In genomic region chr3:96883690-96884089, GRCm38 (mm10) we compare ENCODE assay signal across 23 mouse cellular contexts. TPM values are rescaled to one million over a fixed set of nuclear protein-coding genes. Genes with fewer than 3 reads are reported as not detected.
"Had no signal": no experiment of that assay in that cellular context is flagged by ENCODE, and none has a peak within 500 bp of the region (broad histone marks: within the 10 kb centered on the region; RNA-seq: fewer than 3 reads in every experiment).

No protein-coding gene starts in this region.

- ATAC-seq: intestine, embryonic 16.5 days; midbrain, embryonic 16.5 days had no signal

- H3K9ac ChIP-seq: limb, embryonic 12.5 days; liver, embryonic 14.5 days; lung, embryonic 14.5 days; stomach, embryonic 15.5 days had no signal

- DNase-seq: kidney, adult 8-10 months; kidney, postnatal 36 days; liver; lung, embryonic 14.5 days; lung, postnatal 10 days; lung, postnatal 4 days; right cerebral cortex, adult 18-20 months; right cerebral cortex, postnatal 25 days; thymus, postnatal 36 days had no signal

- H3K4me2 ChIP-seq: limb, embryonic 12.5 days; lung, embryonic 14.5 days; midbrain, embryonic 11.5 days; stomach, embryonic 15.5 days had no signal

- H3K27me3 ChIP-seq: limb, embryonic 12.5 days; megakaryocyte, embryonic 14.5 days; stomach, embryonic 15.5 days had no signal

- H3K9me3 ChIP-seq: limb, embryonic 12.5 days; megakaryocyte, embryonic 14.5 days; stomach, embryonic 15.5 days had no signal

- H3K27ac ChIP-seq: kidney, postnatal 0 days; left cerebral cortex, adult 2 months; limb, embryonic 12.5 days; liver, embryonic 14.5 days; stomach, embryonic 15.5 days had no signal

- H3K4me1 ChIP-seq: stomach, embryonic 15.5 days had no signal

- H3K4me3 ChIP-seq: left cerebral cortex, adult 2 months; limb, embryonic 12.5 days; stomach, embryonic 15.5 days had no signal

RNA-seq across cellular contexts. Expression of gene Gja8, which starts 42.1 kb away (rescaled TPM):
- total RNA-seq: layer of hippocampus, adult 8-10 months; layer of hippocampus, postnatal 14 days; left cerebral cortex, adult 2 months; left cerebral cortex, postnatal 36 days had no signal
- polyA plus RNA-seq: limb, embryonic 12.5 days; liver, embryonic 14.5 days; lung, embryonic 14.5 days; midbrain, embryonic 11.5 days; stomach, embryonic 15.5 days had no signal

RNA-seq across cellular contexts. Expression of gene Cd160, which starts 54.5 kb away (rescaled TPM):
- total RNA-seq: layer of hippocampus, adult 8-10 months; layer of hippocampus, postnatal 14 days; left cerebral cortex, adult 2 months; left cerebral cortex, postnatal 36 days had no signal
- polyA plus RNA-seq: testis, adult 2 months had no signal

RNA-seq across cellular contexts. Expression of gene Pdzk1, which starts 54.6 kb away (rescaled TPM):
- polyA plus RNA-seq: limb, embryonic 12.5 days; neural tube, embryonic 14.5 days had no signal
